Mouse (Mus musculus) kidney, adult 8-10 months (tissue): ENCODE data around the gene Rapgef2.

ENCODE experiments used
- DNase-seq, 2 experiments: peaks; one replicate each; pipeline ENCODE4 v3.0.0; 2022

Rapgef2 gene

DNA sequence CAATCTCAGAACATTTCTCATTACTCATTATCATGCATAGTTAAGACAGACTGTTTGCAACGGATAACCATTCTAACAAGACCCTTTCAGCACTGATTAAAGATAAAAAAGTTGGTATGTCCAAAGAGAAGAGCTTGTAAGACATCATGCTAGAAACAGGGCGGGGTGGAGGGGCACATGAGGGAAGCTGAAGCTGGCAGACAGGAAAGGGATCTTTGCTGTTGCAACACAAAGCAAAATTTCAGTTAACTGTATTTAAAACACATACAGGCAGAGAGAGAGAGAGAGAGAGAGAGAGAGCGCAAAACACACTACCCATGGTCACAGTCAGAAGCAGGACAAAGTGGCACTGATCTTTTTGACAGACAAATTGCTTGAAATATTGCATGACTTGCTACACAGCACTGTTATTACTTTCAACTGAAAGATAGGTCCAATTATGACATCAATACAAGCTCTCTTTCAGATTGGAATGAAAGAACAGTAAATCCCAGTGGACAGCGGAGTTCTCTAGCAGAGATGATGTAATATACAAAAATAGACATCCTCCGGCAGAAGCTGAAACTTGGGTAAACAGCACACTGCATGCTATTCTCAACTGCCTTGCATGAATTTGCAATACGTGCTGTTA is 125.1 kb downstream of the Rapgef2 start:
- DNase-seq = no peak

DNA sequence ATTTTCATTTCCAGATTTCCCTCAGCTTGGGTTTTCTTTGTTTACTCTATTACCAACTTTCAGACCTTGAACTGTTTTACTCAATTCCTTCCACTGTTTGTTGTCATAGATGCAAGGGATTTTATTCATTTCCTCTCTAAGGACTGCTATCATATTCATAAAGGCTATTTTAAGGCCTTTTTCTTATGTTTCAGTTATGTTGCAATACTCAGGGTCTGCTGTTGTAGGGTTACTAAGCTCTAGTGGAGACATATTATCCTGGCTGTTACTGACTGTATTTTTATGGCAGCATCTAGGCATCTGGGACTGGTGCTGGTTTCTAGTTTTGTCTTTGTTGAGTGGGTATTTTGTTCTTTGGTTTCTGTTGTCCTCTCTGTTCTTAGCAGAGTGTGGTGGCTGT is 128.1 kb downstream of the Rapgef2 start:
- DNase-seq = no peak

DNA sequence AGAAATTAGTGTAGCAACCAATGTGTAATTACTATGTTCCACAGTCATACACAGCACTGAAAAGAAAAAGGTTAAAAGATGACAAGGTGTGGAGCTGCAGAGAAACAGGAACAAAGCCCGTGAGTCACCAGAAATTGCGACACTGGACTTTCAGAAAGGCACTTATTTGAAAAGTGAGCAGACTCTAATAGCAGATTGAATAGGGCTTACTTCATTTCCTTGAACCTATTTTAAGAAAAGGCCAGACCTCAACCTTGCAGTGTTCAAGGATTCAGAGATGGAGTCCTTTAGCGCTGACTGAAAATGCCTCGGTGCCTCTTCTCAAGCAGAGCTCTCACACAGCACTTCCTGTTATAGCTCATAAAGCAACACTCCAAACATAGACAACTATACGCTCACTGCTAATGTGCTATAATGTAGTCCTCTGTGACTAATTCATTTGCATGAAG is 133.3 kb downstream of the Rapgef2 start:
- peak in 1 of 2 experiments; percentile 19 for DNase-seq

- DNase-seq = no peak
These were observed 140.8 kb downstream of the Rapgef2 start for GRCm38 (mm10) chr3:79145407-79146055.

DNA sequence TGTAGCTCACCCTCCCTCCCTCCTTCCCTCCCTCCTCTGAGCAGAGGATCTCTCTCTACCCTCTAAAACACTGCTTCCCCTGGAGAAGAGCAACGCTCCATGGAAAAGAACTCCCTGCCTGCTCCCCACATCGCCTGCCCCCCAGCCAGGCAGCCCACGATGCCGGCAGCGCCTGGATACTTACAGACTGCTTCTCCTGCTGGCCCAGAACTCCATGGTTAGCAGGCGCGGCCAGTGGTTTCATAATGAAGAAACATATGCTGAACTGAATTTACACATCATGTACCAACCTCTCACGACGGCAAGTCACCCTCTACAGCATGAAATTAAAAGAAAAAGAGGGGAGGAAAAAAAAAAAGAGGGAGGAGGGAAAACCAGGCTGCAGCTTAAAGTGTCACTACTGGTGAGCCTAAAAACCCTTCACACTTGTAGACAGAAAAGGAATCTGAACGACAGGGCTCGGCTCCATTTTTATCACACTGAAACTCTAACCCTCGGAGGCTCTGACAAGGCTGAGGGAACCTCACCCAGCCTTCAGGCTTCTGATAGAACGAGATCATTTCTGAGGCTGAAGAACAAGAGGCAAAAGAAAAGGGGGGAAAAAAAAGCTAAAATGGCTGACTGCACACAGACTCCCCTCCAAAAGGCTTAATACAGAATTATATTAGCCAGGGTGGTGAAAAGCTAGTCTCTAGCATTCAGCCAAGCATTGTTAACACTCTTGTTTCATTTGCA is 141.5 kb downstream of the Rapgef2 start:
- no peak for DNase-seq

DNA sequence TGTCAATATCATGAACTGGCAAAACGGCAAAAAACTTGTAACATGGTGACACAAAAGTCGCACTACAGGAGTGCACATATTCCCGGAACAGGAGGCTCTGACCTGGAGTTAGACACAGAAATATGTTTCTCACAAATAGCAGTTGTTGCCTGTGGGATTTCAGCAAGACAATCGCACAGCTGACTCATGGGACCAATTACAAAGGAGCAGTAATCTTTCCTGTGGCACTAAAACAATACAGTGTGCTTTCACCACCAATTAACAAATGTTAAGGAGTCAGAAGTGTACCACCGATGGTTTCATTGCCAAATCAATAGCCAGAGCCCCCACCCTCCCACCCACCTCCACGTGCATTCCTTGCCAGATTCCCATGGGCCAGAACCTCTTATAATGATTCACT is 142.2 kb downstream of the Rapgef2 start:
- no peak for DNase-seq

GRCm38 (mm10) chr3:79139245-79139644 is 147.1 kb downstream of the Rapgef2 start:
- DNase-seq = peak; percentile 25 to 50

DNA sequence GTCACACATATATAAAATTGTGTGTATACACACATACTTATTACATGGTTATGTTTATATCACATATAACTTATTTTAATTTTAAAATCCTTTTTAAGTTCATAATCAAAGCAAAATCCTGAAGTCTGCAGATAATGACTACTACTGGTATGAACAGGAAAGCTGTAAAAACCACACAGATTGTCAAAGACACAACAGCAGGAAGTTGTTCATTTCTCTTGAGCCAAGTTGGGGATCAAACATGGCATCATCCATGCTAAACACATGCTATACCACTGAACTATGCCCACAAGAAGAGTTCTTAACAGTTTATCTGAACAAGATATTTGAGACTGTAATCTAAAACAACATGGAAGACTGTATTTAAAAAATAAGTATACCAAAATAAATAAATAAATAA is 147.7 kb downstream of the Rapgef2 start:
- DNase-seq = no peak

GRCm38 (mm10) chr3:79130991-79131390 is 155.3 kb downstream of the Rapgef2 start:
- DNase-seq = no peak

DNA sequence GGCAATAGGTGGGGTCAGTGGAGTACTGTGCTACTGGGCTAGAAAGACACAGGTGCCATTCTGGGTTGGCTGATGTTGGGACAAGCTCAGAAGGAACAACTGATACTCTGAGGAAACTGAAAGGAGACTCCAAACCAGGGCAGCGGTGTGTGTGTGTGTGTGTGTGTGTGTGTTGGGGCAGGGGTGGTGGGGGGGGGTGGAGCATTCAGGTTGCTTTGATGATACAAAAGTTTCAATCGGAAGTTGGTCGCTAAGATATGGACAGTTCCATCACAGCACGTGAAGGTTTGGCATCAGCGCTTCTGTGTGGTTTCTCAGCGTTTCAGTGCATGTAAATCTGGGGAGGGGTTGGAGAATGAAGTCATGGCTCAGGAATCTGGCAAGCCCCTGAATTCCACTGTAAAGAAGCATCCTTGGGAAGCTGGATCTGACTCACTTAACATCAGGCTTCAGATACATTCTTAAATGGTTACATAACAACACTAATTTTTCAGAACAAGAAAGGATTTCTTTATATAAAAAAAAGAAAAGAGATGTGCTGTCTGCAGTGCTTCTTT is 157.2 kb downstream of the Rapgef2 start:
- DNase-seq = no peak

- no peak for DNase-seq
These were observed 158.5 kb downstream of the Rapgef2 start for GRCm38 (mm10) chr3:79127797-79128196.

DNA sequence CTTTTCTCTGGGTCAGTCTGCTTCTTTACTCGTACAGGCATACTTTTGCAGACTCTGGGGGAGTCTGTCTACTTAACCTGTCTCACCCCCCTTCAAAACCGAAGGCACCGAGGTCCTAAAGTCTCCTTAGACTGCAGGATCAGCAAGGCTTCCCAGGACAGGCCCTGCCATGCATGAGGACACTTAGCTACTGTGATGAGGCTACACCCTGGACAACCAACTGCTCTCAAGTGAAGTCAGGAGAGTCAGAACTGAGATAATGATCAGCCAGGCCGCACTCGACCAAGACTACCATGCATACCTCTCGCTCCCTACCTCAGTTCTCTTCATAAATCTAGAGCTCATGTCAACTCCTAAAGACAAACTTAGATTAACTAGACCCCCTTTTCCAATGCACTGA is 159.5 kb downstream of the Rapgef2 start:
- no peak for DNase-seq

GRCm38 (mm10) chr3:79121391-79121790 is 164.9 kb downstream of the Rapgef2 start:
- DNase-seq = no peak

DNA sequence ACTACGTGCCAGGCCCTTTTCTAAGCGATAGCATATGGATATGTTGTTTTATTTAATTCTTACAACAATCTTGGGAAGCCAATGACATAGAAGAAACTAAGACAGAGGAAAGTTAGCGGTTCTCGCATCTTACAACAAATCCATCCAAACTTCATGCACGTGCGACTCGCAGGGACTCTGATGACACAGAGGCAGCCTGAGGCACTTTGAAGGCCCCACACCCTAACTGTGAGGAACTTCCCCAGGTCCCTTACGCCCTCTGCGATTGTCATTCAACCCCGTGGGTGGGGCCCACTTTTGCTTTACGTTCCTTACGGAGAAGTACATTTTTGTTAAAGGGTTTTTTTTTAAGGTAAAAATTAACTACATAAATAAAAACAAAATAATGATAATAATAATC is 166.3 kb downstream of the Rapgef2 start:
- DNase-seq = no peak

DNA sequence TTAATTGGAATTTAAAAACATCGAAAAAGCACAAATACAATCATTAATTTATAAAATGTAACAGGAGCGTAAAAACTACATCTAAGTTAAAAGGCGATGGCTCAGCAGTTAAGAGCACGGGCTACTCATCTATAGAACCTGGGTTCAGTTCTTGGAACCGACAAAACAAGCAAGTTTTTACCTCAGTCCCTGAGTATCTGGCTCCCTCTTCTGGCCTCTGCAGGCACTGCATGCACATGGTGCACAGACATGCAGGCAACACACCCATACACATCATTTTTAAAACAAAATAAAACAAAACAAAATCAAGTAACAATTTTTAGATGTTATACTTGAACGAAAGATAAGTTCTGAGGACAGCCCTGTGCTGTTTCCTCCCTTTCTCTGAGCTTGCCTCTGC is 176.2 kb downstream of the Rapgef2 start:
- DNase-seq = no peak

DNA sequence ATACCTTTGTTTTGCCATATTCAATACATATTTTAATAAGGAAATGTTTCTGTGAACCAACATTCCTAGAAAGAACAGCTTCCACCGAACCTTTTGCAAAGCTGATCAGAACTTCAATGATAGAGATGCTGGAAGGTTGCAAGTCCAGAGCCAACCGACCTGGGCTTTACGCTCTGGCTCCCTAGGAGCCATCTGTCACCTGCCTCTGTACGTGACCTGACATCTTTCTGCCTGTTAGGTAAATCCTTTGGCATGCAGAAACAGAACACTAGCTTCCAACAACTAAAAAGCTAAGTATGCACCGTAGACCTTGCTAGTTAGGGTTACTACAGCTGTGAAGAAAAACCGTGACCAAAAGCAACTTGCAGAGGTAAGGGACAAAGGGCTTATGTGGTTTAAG is 178.1 kb downstream of the Rapgef2 start:
- no peak for DNase-seq

GRCm38 (mm10) chr3:79106360-79106759 is 180.0 kb downstream of the Rapgef2 start:
- DNase-seq = no peak

DNA sequence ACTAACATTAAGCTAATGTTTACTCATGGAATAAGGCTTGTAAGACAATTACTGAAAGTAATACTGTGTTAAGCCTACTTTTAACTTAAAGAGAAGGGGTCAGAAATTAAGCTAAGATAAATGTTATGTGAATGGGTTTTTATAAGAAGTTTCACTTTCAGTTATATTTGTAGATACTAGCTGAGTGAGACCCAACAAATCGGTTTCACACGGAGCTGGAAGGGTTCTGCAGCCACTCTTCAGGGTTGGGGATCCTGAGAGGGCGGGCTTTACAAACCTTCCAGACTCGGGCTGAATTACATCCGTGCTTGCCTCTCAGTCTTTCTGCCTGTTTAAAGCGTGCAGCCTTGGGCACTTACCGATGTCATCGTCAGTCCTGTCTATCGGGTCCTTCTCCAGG is 182.7 kb downstream of the Rapgef2 start:
- DNase-seq = no peak

- DNase-seq = no peak
These were observed 184.6 kb downstream of the Rapgef2 start for GRCm38 (mm10) chr3:79101737-79102136.

- no peak for DNase-seq
These were observed 185.5 kb downstream of the Rapgef2 start for GRCm38 (mm10) chr3:79100831-79101230.

- no peak for DNase-seq
These were observed 197.2 kb downstream of the Rapgef2 start for GRCm38 (mm10) chr3:79089091-79089490.

DNA sequence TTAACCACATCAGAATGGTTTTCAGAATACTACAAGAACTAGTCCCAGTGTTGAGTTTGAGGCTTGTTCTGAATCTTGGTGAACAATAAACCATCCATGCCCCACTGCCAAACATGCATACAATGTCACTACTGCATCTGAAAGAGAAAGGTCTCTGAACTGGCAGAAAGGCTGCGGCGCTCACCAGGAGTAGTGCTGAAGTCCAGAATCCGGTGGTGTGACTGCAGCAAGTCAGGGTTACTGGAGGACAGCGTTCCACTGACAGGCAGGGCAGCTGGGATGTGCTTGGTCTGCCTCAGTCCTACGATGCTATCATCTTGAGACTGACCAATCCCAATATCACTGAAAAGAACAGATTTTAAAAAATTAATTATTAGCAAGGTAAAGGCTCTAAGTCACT is 197.9 kb downstream of the Rapgef2 start:
- DNase-seq = no peak

DNA sequence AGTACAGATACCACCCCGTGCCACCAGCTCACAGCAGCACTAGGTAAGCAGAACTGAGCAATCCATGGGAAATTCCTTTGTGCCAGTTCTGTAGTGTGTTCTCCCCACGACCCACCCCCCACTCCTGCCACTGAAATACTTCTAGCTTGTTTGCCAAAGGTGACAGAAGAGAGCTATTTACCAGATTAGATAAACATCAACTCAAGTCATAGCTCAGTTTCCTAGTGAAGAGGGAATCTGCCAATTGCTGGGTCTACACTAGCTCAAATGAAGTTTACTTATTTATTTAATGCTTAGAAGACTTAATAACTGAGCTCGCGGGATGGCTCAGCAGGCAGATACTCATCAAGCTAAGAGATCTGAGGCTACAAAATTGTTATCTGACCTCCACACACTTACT is 200.0 kb downstream of the Rapgef2 start:
- DNase-seq = no peak

DNA sequence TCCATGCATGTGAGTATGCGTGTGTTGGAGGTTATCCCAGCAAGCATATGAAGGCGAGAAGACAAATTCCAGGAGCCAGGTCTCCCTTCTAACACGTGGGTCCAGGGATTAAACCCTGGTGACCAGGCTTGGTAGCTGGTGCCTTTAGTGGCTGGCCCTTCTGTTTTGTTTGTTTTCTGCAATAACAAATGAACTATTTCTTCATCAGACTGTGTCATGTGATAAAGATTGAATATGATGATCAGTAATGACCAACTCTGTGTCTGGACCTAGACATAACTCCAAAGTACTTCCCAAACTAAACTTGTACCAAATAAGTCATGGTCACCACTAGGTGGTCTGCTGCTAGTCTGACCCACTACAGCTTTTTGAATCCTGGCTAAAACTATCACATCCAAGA is 202.4 kb downstream of the Rapgef2 start:
- DNase-seq = no peak
